8 mouse cellular contexts compared by ENCODE assay signal in genomic region chr3:86142263-86142933, GRCm38 (mm10). TPM values are rescaled to one million over a fixed set of nuclear protein-coding genes. Genes with fewer than 3 reads are reported as not detected.
DNase-seq lines count a peak whose midpoint lies in the region; ATAC-seq lines count a peak whose summit lies in the region.

Gene Rps3a1 (minus strand): TSS chr3:86142702.

- under 1% methylated on average over 77 of the region's 77 CpGs for WGBS in heart, embryonic 13.5 days
- under 1% methylated on average over 77 of the region's 77 CpGs for WGBS in liver, embryonic 12.5 days (ENCODE audit: insufficient replicate concordance)
- under 1% methylated on average over 77 of the region's 77 CpGs for WGBS in stomach, embryonic 15.5 days

- peaks cover 6% of the 10 kb centered on the region; the same call in 1 of the 2 replicates for H3K4me1 ChIP-seq in brown adipose tissue, adult 24 weeks (ENCODE audit: control insufficient read depth, insufficient read depth, insufficient read length, low read length)
- H3K4me1 ChIP-seq in heart, embryonic 13.5 days = peaks cover 17% of the 10 kb centered on the region
- H3K4me1 ChIP-seq in liver, embryonic 12.5 days = peaks cover 52% of the 10 kb centered on the region
- no peaks in the 10 kb centered on the region for H3K4me1 ChIP-seq in stomach, embryonic 15.5 days

- H3K4me3 ChIP-seq in brown adipose tissue, adult 24 weeks (ENCODE audit: insufficient read depth, low read depth, low read length) = peak within 1 kb of the TSS; percentile 91
- peak within 1 kb of the TSS; percentile 98 for H3K4me3 ChIP-seq in heart, embryonic 13.5 days
- H3K4me3 ChIP-seq in liver, embryonic 12.5 days = peak within 1 kb of the TSS; percentile 98
- peak within 1 kb of the TSS; percentile 87 for H3K4me3 ChIP-seq in stomach, embryonic 15.5 days (replicated peaks)

- peak within 1 kb of the TSS; percentile 100 for H3K9ac ChIP-seq in heart, embryonic 13.5 days
- H3K9ac ChIP-seq in liver, embryonic 12.5 days = peak within 1 kb of the TSS; percentile 98
- peak within 1 kb of the TSS; percentile 97 for H3K9ac ChIP-seq in stomach, embryonic 15.5 days

- DNase-seq in CD4-positive, CD25-positive, alpha-beta regulatory T cell, adult 2 months (ENCODE audit: low read depth, low spot score) = peak; percentile 99
- peak; percentile 55 for DNase-seq in fat pad, adult 2 months (ENCODE audit: extremely low read depth, low read depth, low spot score)
- peak; percentile 99 for DNase-seq in kidney, postnatal 10 days
- peak; percentile 98 to 99 for DNase-seq in natural killer cell, adult 2 months (ENCODE audit: low spot score in 2 of 2)

- peaks cover 41% of the 10 kb centered on the region for H3K36me3 ChIP-seq in heart, embryonic 13.5 days
- peaks cover 45% of the 10 kb centered on the region for H3K36me3 ChIP-seq in liver, embryonic 12.5 days
- H3K36me3 ChIP-seq in stomach, embryonic 15.5 days = peaks cover 23% of the 10 kb centered on the region

- H3K27me3 ChIP-seq in heart, embryonic 13.5 days (replicated peaks) = no peaks in the 10 kb centered on the region
- no peaks in the 10 kb centered on the region for H3K27me3 ChIP-seq in liver, embryonic 12.5 days (replicated peaks)
- no peaks in the 10 kb centered on the region for H3K27me3 ChIP-seq in stomach, embryonic 15.5 days (replicated peaks)

- ATAC-seq in heart, embryonic 13.5 days (ENCODE audit: extremely low read depth, insufficient number of reproducible peaks, low FRiP score, low TSS enrichment) = peak; percentile 96
- ATAC-seq in liver, embryonic 12.5 days = peak; percentile 92
- peak; percentile 96 for ATAC-seq in stomach, embryonic 15.5 days (ENCODE audit: insufficient read depth, low FRiP score, low read depth)

- H3K27ac ChIP-seq in brown adipose tissue, adult 24 weeks (replicated peaks; ENCODE audit: low read depth, low read length) = peak within 1 kb of the TSS; percentile 20
- peak within 1 kb of the TSS; percentile 87 for H3K27ac ChIP-seq in heart, embryonic 13.5 days (replicated peaks)
- H3K27ac ChIP-seq in liver, embryonic 12.5 days = peak within 1 kb of the TSS; percentile 90
- peak within 1 kb of the TSS; percentile 87 for H3K27ac ChIP-seq in stomach, embryonic 15.5 days

- no peaks in the 10 kb centered on the region for H3K9me3 ChIP-seq in heart, embryonic 13.5 days
- H3K9me3 ChIP-seq in liver, embryonic 12.5 days (replicated peaks) = no peaks in the 10 kb centered on the region
- H3K9me3 ChIP-seq in stomach, embryonic 15.5 days = no peaks in the 10 kb centered on the region

- peak within 1 kb of the TSS; percentile 90 for H3K4me2 ChIP-seq in heart, embryonic 13.5 days
- peak within 1 kb of the TSS; percentile 90 for H3K4me2 ChIP-seq in liver, embryonic 12.5 days
- H3K4me2 ChIP-seq in stomach, embryonic 15.5 days = peak within 1 kb of the TSS; percentile 64

RNA-seq across cellular contexts. Expression of gene Rps3a1, which starts in this region (rescaled TPM):
- polyA plus RNA-seq in brown adipose tissue, adult 24 weeks (2012; ENCODE audit: insufficient read depth, insufficient read length, missing spikeins) = 563 and 700 TPM in 2 replicates
- 788 and 847 TPM in 2 replicates for polyA plus RNA-seq in heart, embryonic 13.5 days (2015; fragmentation: Nextera tagmentation; extraction: Ambion mirVana)
- 1,175 and 1,195 TPM in 2 replicates for polyA plus RNA-seq in liver, embryonic 12.5 days (2016; fragmentation: Nextera tagmentation; extraction: Ambion mirVana)
- polyA plus RNA-seq in stomach, embryonic 15.5 days (2015; fragmentation: Nextera tagmentation; extraction: Ambion mirVana) = 1,309 and 1,341 TPM in 2 replicates

Comparison
In these comparisons a context has a peak if more than half of its experiments do, and no peak if none do; other contexts are left out.
1. Peak in every context shown above with its lines: DNase-seq, ATAC-seq, H3K4me3 ChIP-seq and H3K27ac ChIP-seq.
2. H3K27ac ChIP-seq: peak in every context shown above with its lines; median percentile 90 in liver, embryonic 12.5 days; 87 in heart, embryonic 13.5 days; 87 in stomach, embryonic 15.5 days; 20 in brown adipose tissue, adult 24 weeks.